ENCODE assay signal across 17 mouse cellular contexts in the genomic region with DNA sequence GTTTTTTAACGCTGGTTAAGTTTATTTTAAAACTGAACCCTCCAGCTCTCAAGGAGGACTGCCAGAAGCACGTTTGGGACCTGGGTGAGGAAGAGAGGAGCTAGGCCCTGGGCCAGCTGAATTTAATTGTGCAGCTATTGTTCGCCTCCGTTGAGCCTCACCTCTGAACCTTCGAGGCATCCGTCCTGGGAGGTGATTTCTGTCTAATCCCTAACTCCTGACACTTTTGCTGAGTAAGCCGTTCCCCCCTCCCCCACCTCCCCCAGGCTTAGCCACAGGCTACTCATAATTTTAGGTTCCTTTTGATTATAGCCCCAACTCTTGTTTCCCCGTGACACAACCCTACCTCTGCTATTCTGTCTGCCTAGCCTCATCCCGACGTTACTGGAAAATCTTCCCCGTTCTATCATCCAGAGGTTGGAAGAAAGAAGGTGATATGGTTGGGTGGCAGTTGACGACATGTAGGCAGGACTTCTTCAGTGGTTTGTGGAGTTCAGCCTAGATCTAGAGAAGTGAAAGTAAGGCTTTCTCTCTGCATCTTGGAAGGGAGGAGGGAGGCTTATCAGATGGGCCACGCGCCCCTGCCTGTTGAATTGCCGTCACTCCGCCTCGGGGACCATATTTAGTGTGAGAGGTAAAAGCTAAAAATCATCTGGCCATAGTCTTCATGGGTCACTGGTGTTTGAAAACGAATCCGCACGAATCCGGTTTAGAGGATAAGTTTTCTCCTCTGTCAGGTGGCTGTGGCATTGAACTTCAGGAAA. TPM values are rescaled to one million over a fixed set of nuclear protein-coding genes. Genes with fewer than 3 reads are reported as not detected.
A peak's percentile ranks its signal among the peaks of the same experiment; 100 is the strongest.
DNase-seq lines count a peak whose midpoint lies in the region; ATAC-seq lines count a peak whose summit lies in the region.
"Had no signal": no experiment of that assay in that cellular context is flagged by ENCODE, and none has a peak within 500 bp of the region (broad histone marks: within the 10 kb centered on the region; RNA-seq: fewer than 3 reads in every experiment).

No protein-coding gene starts in this region.

- H3K4me1 ChIP-seq in forebrain, embryonic 11.5 days (replicated peaks; ENCODE audit: control insufficient read depth, insufficient read depth, low read length), result no peaks in the 10 kb centered on the region
- H3K4me1 ChIP-seq in forebrain, embryonic 10.5 days, result peaks cover 15% of the 10 kb centered on the region
- H3K4me1 ChIP-seq in liver, embryonic 11.5 days (replicated peaks; ENCODE audit: control insufficient read depth, insufficient read depth, low read length), result peaks cover 4% of the 10 kb centered on the region

- no peak overlapping the region for H3K9ac ChIP-seq in forebrain, embryonic 11.5 days (ENCODE audit: low read length)
- H3K9ac ChIP-seq in liver, embryonic 11.5 days (ENCODE audit: low read depth, low read length), result no peak overlapping the region
- H3K9ac ChIP-seq: liver, embryonic 14.5 days had no signal

- peaks cover 7% of the 10 kb centered on the region for H3K36me3 ChIP-seq in forebrain, embryonic 11.5 days (ENCODE audit: control insufficient read depth, insufficient read depth, low read length)
- H3K36me3 ChIP-seq in forebrain, embryonic 10.5 days (replicated peaks), result peaks cover 41% of the 10 kb centered on the region
- H3K36me3 ChIP-seq in liver, embryonic 11.5 days (ENCODE audit: control insufficient read depth, insufficient read depth, low read length), result peaks cover 13% of the 10 kb centered on the region

- H3K27me3 ChIP-seq in forebrain, embryonic 11.5 days (ENCODE audit: control insufficient read depth, insufficient read depth, low read length), result no peaks in the 10 kb centered on the region
- peaks cover 5% of the 10 kb centered on the region for H3K27me3 ChIP-seq in forebrain, embryonic 10.5 days (ENCODE audit: poor library complexity, severe bottlenecking)
- no peaks in the 10 kb centered on the region for H3K27me3 ChIP-seq in liver, embryonic 11.5 days (replicated peaks; ENCODE audit: control insufficient read depth, insufficient read depth, low read length)
- H3K27me3 ChIP-seq: megakaryocyte, embryonic 14.5 days; Patski had no signal

- no peaks in the 10 kb centered on the region for H3K9me3 ChIP-seq in forebrain, embryonic 11.5 days (ENCODE audit: control insufficient read depth, low read length)
- H3K9me3 ChIP-seq in forebrain, embryonic 10.5 days, result no peaks in the 10 kb centered on the region
- H3K9me3 ChIP-seq in liver, embryonic 11.5 days (ENCODE audit: control insufficient read depth, low read length), result no peaks in the 10 kb centered on the region
- H3K9me3 ChIP-seq: embryonic facial prominence, embryonic 10.5 days; megakaryocyte, embryonic 14.5 days had no signal

- ATAC-seq in forebrain, embryonic 11.5 days (replicated peaks; ENCODE audit: low FRiP score), result no peak
- peak; percentile 73 for ATAC-seq in erythroblast, adult 5-6 weeks (replicated peaks; ENCODE audit: low FRiP score, poor library complexity, severe bottlenecking)
- no peak for ATAC-seq in liver, embryonic 11.5 days (replicated peaks; ENCODE audit: low FRiP score)
- ATAC-seq: forebrain, embryonic 14.5 days; Patski had no signal

- DNase-seq in forebrain, embryonic 11.5 days (ENCODE audit: low spot score), result peak; percentile 37
- DNase-seq in forebrain, embryonic 10.5 days (ENCODE audit: extremely low spot score, low spot score), result no peak
- DNase-seq in CD4-positive helper T cell, adult 2 months (ENCODE audit: low read depth, low spot score), result peak; percentile 11
- DNase-seq in liver, embryonic 11.5 days (ENCODE audit: low spot score), result no peak
- no peak for DNase-seq in left cerebral cortex, adult 18-20 months (ENCODE audit: low spot score in 2 of 2)
- DNase-seq in lung, postnatal 14 days, result no peak
- DNase-seq in gastrocnemius, postnatal 10 days, result no peak
- DNase-seq: cerebellum, adult 8-10 months; layer of hippocampus, postnatal 36 days; right cerebral cortex, adult 18-20 months had no signal

- H3K27ac ChIP-seq in forebrain, embryonic 11.5 days (ENCODE audit: low read depth, low read length), result no peak overlapping the region
- H3K27ac ChIP-seq in forebrain, embryonic 10.5 days, result no peak overlapping the region
- H3K27ac ChIP-seq in liver, embryonic 11.5 days (ENCODE audit: low read depth, low read length), result no peak overlapping the region
- H3K27ac ChIP-seq: embryonic facial prominence, embryonic 10.5 days; liver, embryonic 14.5 days had no signal

- 87% methylated on average over 21 of the region's 21 CpGs for WGBS in forebrain, embryonic 11.5 days
- 91% methylated on average over 21 of the region's 21 CpGs for WGBS in forebrain, embryonic 10.5 days
- 79% methylated on average over 21 of the region's 21 CpGs for WGBS in liver, embryonic 11.5 days

- no peak overlapping the region for H3K4me3 ChIP-seq in forebrain, embryonic 11.5 days (ENCODE audit: low read depth, low read length)
- H3K4me3 ChIP-seq in forebrain, embryonic 10.5 days, result no peak overlapping the region
- no peak overlapping the region for H3K4me3 ChIP-seq in liver, embryonic 11.5 days (ENCODE audit: low read depth, low read length)
- H3K4me3 ChIP-seq: embryonic facial prominence, embryonic 10.5 days; megakaryocyte, embryonic 14.5 days; myocyte had no signal

- no peak overlapping the region for H3K4me2 ChIP-seq in forebrain, embryonic 11.5 days (ENCODE audit: low read depth, low read length, severe bottlenecking)
- 0 out of 2 replicates have a peak overlapping the region, but pooled peaks have one; percentile 22 for H3K4me2 ChIP-seq in liver, embryonic 11.5 days

RNA-seq across cellular contexts. Expression of a gene that starts 4.7 kb away (rescaled TPM):
- polyA plus RNA-seq in forebrain, embryonic 11.5 days (2014; fragmentation: Nextera tagmentation; extraction: Ambion mirVana), result 16.5 and 18.7 TPM in 2 replicates
- 14.2 and 14.6 TPM in 2 replicates for polyA plus RNA-seq in forebrain, embryonic 10.5 days (2016; fragmentation: Nextera tagmentation; extraction: Ambion mirVana)
- total RNA-seq in erythroblast, adult 5-6 weeks (2015; ENCODE audit: low replicate concordance), result 0.38 and 1.7 TPM in 2 replicates
- 0.98 and 1.3 TPM in 2 replicates for total RNA-seq in erythroblast, adult 5-6 weeks (2017; ENCODE audit: low replicate concordance)
- 10.6 and 11.1 TPM in 2 replicates for polyA plus RNA-seq in liver, embryonic 11.5 days (2014; fragmentation: Nextera tagmentation; extraction: Ambion mirVana)
- total RNA-seq in left cerebral cortex, adult 18-20 months (2021), result 1 to 10 TPM; 7.7 to 8.9 TPM
- 1 to 10 TPM; 3.8 to 4.7 TPM for total RNA-seq in gastrocnemius, postnatal 10 days (2021)

RNA-seq across cellular contexts. Expression of a gene that starts 28.2 kb away (rescaled TPM):
- polyA plus RNA-seq in forebrain, embryonic 11.5 days (2014; fragmentation: Nextera tagmentation; extraction: Ambion mirVana), result not detected in 2 replicates
- not detected in 2 replicates for polyA plus RNA-seq in forebrain, embryonic 10.5 days (2016; fragmentation: Nextera tagmentation; extraction: Ambion mirVana)
- not detected in 2 replicates for total RNA-seq in erythroblast, adult 5-6 weeks (2015; ENCODE audit: low replicate concordance)
- not detected in 2 replicates for total RNA-seq in erythroblast, adult 5-6 weeks (2017; ENCODE audit: low replicate concordance)
- polyA plus RNA-seq in liver, embryonic 11.5 days (2014; fragmentation: Nextera tagmentation; extraction: Ambion mirVana), result 0.18 and 0.34 TPM in 2 replicates
- total RNA-seq in left cerebral cortex, adult 18-20 months (2021), result not detected
- total RNA-seq in gastrocnemius, postnatal 10 days (2021), result under 1 TPM; 0.54 to 0.63 TPM
- total RNA-seq: layer of hippocampus, postnatal 36 days had no signal
- polyA plus RNA-seq: embryonic facial prominence, embryonic 10.5 days; forebrain, embryonic 14.5 days had no signal

RNA-seq across cellular contexts. Expression of a gene that starts 35.2 kb away (rescaled TPM):
- 0.90 and 1.3 TPM in 2 replicates for polyA plus RNA-seq in forebrain, embryonic 11.5 days (2014; fragmentation: Nextera tagmentation; extraction: Ambion mirVana)
- 1.1 and 1.5 TPM in 2 replicates for polyA plus RNA-seq in forebrain, embryonic 10.5 days (2016; fragmentation: Nextera tagmentation; extraction: Ambion mirVana)
- not detected in 2 replicates for total RNA-seq in erythroblast, adult 5-6 weeks (2015; ENCODE audit: low replicate concordance)
- not detected in 2 replicates for total RNA-seq in erythroblast, adult 5-6 weeks (2017; ENCODE audit: low replicate concordance)
- 1.6 and 4.1 TPM in 2 replicates for polyA plus RNA-seq in liver, embryonic 11.5 days (2014; fragmentation: Nextera tagmentation; extraction: Ambion mirVana)
- 1 to 10 TPM; 3.4 to 5.2 TPM for total RNA-seq in left cerebral cortex, adult 18-20 months (2021)
- 10 to 100 TPM; 17.0 to 34.2 TPM for total RNA-seq in gastrocnemius, postnatal 10 days (2021)

RNA-seq across cellular contexts. Expression of a gene that starts 45.8 kb away (rescaled TPM):
- polyA plus RNA-seq in forebrain, embryonic 11.5 days (2014; fragmentation: Nextera tagmentation; extraction: Ambion mirVana), result 89.2 and 90.0 TPM in 2 replicates
- polyA plus RNA-seq in forebrain, embryonic 10.5 days (2016; fragmentation: Nextera tagmentation; extraction: Ambion mirVana), result 97.5 and 102 TPM in 2 replicates
- 1.5 and 5.2 TPM in 2 replicates for total RNA-seq in erythroblast, adult 5-6 weeks (2015; ENCODE audit: low replicate concordance)
- 6.0 and 15.1 TPM in 2 replicates for total RNA-seq in erythroblast, adult 5-6 weeks (2017; ENCODE audit: low replicate concordance)
- polyA plus RNA-seq in liver, embryonic 11.5 days (2014; fragmentation: Nextera tagmentation; extraction: Ambion mirVana), result 93.1 and 94.0 TPM in 2 replicates
- total RNA-seq in left cerebral cortex, adult 18-20 months (2021), result 10 to 100 TPM; 30.0 to 35.5 TPM
- 10 to 100 TPM; 38.3 to 48.5 TPM for total RNA-seq in gastrocnemius, postnatal 10 days (2021)

Comparison
In these comparisons a context has a peak if more than half of its experiments do, and no peak if none do; other contexts are left out.
1. DNase-seq: peak in forebrain, embryonic 11.5 days (single experiment) and CD4-positive helper T cell, adult 2 months (single experiment); none in forebrain, embryonic 10.5 days (single experiment), liver, embryonic 11.5 days (single experiment), left cerebral cortex, adult 18-20 months (0 of 2), lung, postnatal 14 days (single experiment) and gastrocnemius, postnatal 10 days (single experiment).
2. RNA of a gene that starts 35.2 kb away (total RNA-seq): 17.0 to 34.2 TPM in gastrocnemius, postnatal 10 days and 3.4 to 5.2 TPM in left cerebral cortex, adult 18-20 months; not detected in erythroblast, adult 5-6 weeks; every median in the first group is over 4 times any median in the second.